In genomic region chr17:5099238-5099637, GRCm38 (mm10) we compare ENCODE assay signal across 12 mouse cellular contexts.
DNase-seq lines count a peak whose midpoint lies in the region; ATAC-seq and TF ChIP-seq lines count a peak whose summit lies in the region.
"Had no signal": no experiment of that assay in that cellular context is flagged by ENCODE, and none has a peak within 500 bp of the region (broad histone marks: within the 10 kb centered on the region; RNA-seq: fewer than 3 reads in every experiment).

No protein-coding gene starts in this region.

- H3K4me2 ChIP-seq in intestine, embryonic 15.5 days (replicated peaks), result no peak overlapping the region
- H3K4me2 ChIP-seq in intestine, postnatal 0 days (replicated peaks; ENCODE audit: low read depth), result no peak overlapping the region
- peak overlapping the region; percentile 59 for H3K4me2 ChIP-seq in liver, postnatal 0 days (ENCODE audit: low read depth, low read length)
- no peak overlapping the region for H3K4me2 ChIP-seq in midbrain, embryonic 11.5 days
- H3K4me2 ChIP-seq: hindbrain, embryonic 14.5 days; midbrain, embryonic 12.5 days; neural tube, embryonic 12.5 days had no signal

- H3K36me3 ChIP-seq in intestine, embryonic 15.5 days, result no peaks in the 10 kb centered on the region
- H3K36me3 ChIP-seq in intestine, postnatal 0 days (ENCODE audit: control insufficient read depth, insufficient read depth), result peaks cover 3% of the 10 kb centered on the region; the same call in 1 of the 2 replicates
- H3K36me3 ChIP-seq in liver, postnatal 0 days (replicated peaks; ENCODE audit: insufficient read depth, low read length), result 0 out of 2 replicates have a peak, but pooled peaks cover 2% of the 10 kb centered on the region
- H3K36me3 ChIP-seq in midbrain, embryonic 11.5 days (ENCODE audit: control insufficient read depth, insufficient read depth, low read length), result 0 out of 2 replicates have a peak, but pooled peaks cover 3% of the 10 kb centered on the region
- H3K36me3 ChIP-seq: midbrain, embryonic 12.5 days; neural tube, embryonic 12.5 days had no signal

- ATAC-seq in intestine, embryonic 15.5 days, result peak; percentile 60; the same call in 1 of the 2 replicates
- no peak for ATAC-seq in intestine, postnatal 0 days
- ATAC-seq in common myeloid progenitor, adult 5-6 weeks (replicated peaks; ENCODE audit: low read depth, poor library complexity, severe bottlenecking), result peak; percentile 78
- peak; percentile 96 for ATAC-seq in liver, postnatal 0 days
- no peak for ATAC-seq in midbrain, embryonic 11.5 days (ENCODE audit: low FRiP score)

- no peak for TF ChIP-seq POLR2A in bone marrow, adult 2 months (IDR thresholded peaks at IDR 0.05; ENCODE audit: borderline replicate concordance, control insufficient read depth, low read depth, low read length)

- peak; percentile 100 for TF ChIP-seq EP300 in liver, postnatal 0 days (IDR thresholded peaks at IDR 0.05; ENCODE audit: low read depth)

- H3K4me3 ChIP-seq in intestine, embryonic 15.5 days (replicated peaks), result no peak overlapping the region
- H3K4me3 ChIP-seq in intestine, postnatal 0 days (ENCODE audit: low read depth, low read length), result no peak overlapping the region
- no peak overlapping the region for H3K4me3 ChIP-seq in bone marrow, adult 2 months (replicated peaks; ENCODE audit: control insufficient read depth, low read depth, low read length)
- H3K4me3 ChIP-seq in liver, postnatal 0 days (ENCODE audit: low read depth, low read length), result no peak overlapping the region
- no peak overlapping the region for H3K4me3 ChIP-seq in midbrain, embryonic 11.5 days (ENCODE audit: low read depth, low read length)
- H3K4me3 ChIP-seq: midbrain, embryonic 12.5 days; neural tube, embryonic 12.5 days had no signal

- WGBS in intestine, embryonic 15.5 days, result 62% methylated on average over 4 of the region's 4 CpGs
- 56% methylated on average over 4 of the region's 4 CpGs for WGBS in intestine, postnatal 0 days
- 25% methylated on average over 4 of the region's 4 CpGs for WGBS in bone marrow, adult 2 months
- WGBS in liver, postnatal 0 days (ENCODE audit: insufficient replicate concordance), result 37% methylated on average over 4 of the region's 4 CpGs
- WGBS in midbrain, embryonic 11.5 days, result 83% methylated on average over 4 of the region's 4 CpGs

- no peaks in the 10 kb centered on the region for H3K9me3 ChIP-seq in intestine, embryonic 15.5 days
- no peaks in the 10 kb centered on the region for H3K9me3 ChIP-seq in intestine, postnatal 0 days (ENCODE audit: control insufficient read depth)
- no peaks in the 10 kb centered on the region for H3K9me3 ChIP-seq in liver, postnatal 0 days (ENCODE audit: low read length)
- H3K9me3 ChIP-seq in midbrain, embryonic 11.5 days (ENCODE audit: control insufficient read depth, low read length), result no peaks in the 10 kb centered on the region
- H3K9me3 ChIP-seq: midbrain, embryonic 12.5 days; neural tube, embryonic 12.5 days had no signal

- peak; percentile 59 for DNase-seq in liver, postnatal 0 days
- no peak for DNase-seq in cerebellum, postnatal 25 days
- DNase-seq in midbrain, embryonic 11.5 days (ENCODE audit: low spot score, missing footprints), result no peak
- DNase-seq: cerebellum, adult 2 months; left cerebral cortex, postnatal 4 days had no signal

- H3K4me1 ChIP-seq in intestine, embryonic 15.5 days (replicated peaks), result peaks cover 12% of the 10 kb centered on the region
- H3K4me1 ChIP-seq in intestine, postnatal 0 days (replicated peaks; ENCODE audit: control insufficient read depth, insufficient read depth, low read length), result peaks cover 2% of the 10 kb centered on the region; the same call in 1 of the 2 replicates
- H3K4me1 ChIP-seq in bone marrow, adult 2 months (ENCODE audit: control insufficient read depth, insufficient read depth, low read length), result peaks cover 4% of the 10 kb centered on the region
- H3K4me1 ChIP-seq in liver, postnatal 0 days (ENCODE audit: insufficient read depth), result peaks cover 46% of the 10 kb centered on the region
- peaks cover 9% of the 10 kb centered on the region for H3K4me1 ChIP-seq in midbrain, embryonic 11.5 days (ENCODE audit: control insufficient read depth, insufficient read depth, low read length)

- no peak for TF ChIP-seq CTCF in intestine, postnatal 0 days (IDR thresholded peaks at IDR 0.05; ENCODE audit: low read depth)
- TF ChIP-seq CTCF in bone marrow, adult 2 months (IDR thresholded peaks at IDR 0.05; ENCODE audit: control insufficient read depth, insufficient read depth, low read length), result no peak
- TF ChIP-seq CTCF in liver, postnatal 0 days (IDR thresholded peaks at IDR 0.05; ENCODE audit: low read depth), result no peak

- no peaks in the 10 kb centered on the region for H3K27me3 ChIP-seq in intestine, embryonic 15.5 days (replicated peaks)
- H3K27me3 ChIP-seq in intestine, postnatal 0 days (replicated peaks; ENCODE audit: control insufficient read depth, insufficient read depth, low read length), result no peaks in the 10 kb centered on the region
- H3K27me3 ChIP-seq in liver, postnatal 0 days (ENCODE audit: insufficient read depth, low read length), result no peaks in the 10 kb centered on the region
- no peaks in the 10 kb centered on the region for H3K27me3 ChIP-seq in midbrain, embryonic 11.5 days (ENCODE audit: control insufficient read depth, insufficient read depth, low read length)
- H3K27me3 ChIP-seq: midbrain, embryonic 12.5 days; neural tube, embryonic 12.5 days had no signal

- H3K9ac ChIP-seq in intestine, embryonic 15.5 days, result no peak overlapping the region
- no peak overlapping the region for H3K9ac ChIP-seq in intestine, postnatal 0 days (ENCODE audit: low read depth, low read length)
- 0 out of 2 replicates have a peak overlapping the region, but pooled peaks have one; percentile 36 for H3K9ac ChIP-seq in liver, postnatal 0 days (replicated peaks)
- H3K9ac ChIP-seq in midbrain, embryonic 11.5 days (ENCODE audit: low read length), result no peak overlapping the region
- H3K9ac ChIP-seq: hindbrain, embryonic 14.5 days; midbrain, embryonic 12.5 days; neural tube, embryonic 12.5 days had no signal

- no peak overlapping the region for H3K27ac ChIP-seq in intestine, embryonic 15.5 days
- H3K27ac ChIP-seq in intestine, postnatal 0 days (ENCODE audit: low read depth, low read length), result no peak overlapping the region
- H3K27ac ChIP-seq in bone marrow, adult 2 months (ENCODE audit: control insufficient read depth, insufficient read depth, low read depth, low read length, poor library complexity), result peak overlapping the region; percentile 35; the same call in 1 of the 2 replicates
- H3K27ac ChIP-seq in liver, postnatal 0 days (ENCODE audit: low read depth), result peak overlapping the region; percentile 77
- no peak overlapping the region for H3K27ac ChIP-seq in midbrain, embryonic 11.5 days (ENCODE audit: low read depth, low read length)
- H3K27ac ChIP-seq: hindbrain, embryonic 14.5 days; midbrain, embryonic 12.5 days; neural tube, embryonic 12.5 days had no signal

Comparison
In these comparisons a context has a peak if more than half of its experiments do, and no peak if none do; other contexts are left out.
1. ATAC-seq: peak in intestine, embryonic 15.5 days (single experiment), common myeloid progenitor, adult 5-6 weeks (single experiment) and liver, postnatal 0 days (single experiment); none in intestine, postnatal 0 days (single experiment) and midbrain, embryonic 11.5 days (single experiment).
2. H3K27ac ChIP-seq: peak in bone marrow, adult 2 months (single experiment) and liver, postnatal 0 days (single experiment); none in intestine, embryonic 15.5 days (single experiment), intestine, postnatal 0 days (single experiment) and midbrain, embryonic 11.5 days (single experiment).